Mouse (Mus musculus): ENCODE data around the gene 0610009B22Rik. TPM values are rescaled to one million over a fixed set of nuclear protein-coding genes. Genes with fewer than 3 reads are reported as not detected.
"Not testable (repeated sequence)": the region's sequence is repeated elsewhere in the genome, so short reads cannot be mapped to it uniquely, and the experiment has no call there.

The 0610009B22Rik gene
- polyA plus RNA-seq, 1 experiment from 2014 or later, result 107 TPM

DNA sequence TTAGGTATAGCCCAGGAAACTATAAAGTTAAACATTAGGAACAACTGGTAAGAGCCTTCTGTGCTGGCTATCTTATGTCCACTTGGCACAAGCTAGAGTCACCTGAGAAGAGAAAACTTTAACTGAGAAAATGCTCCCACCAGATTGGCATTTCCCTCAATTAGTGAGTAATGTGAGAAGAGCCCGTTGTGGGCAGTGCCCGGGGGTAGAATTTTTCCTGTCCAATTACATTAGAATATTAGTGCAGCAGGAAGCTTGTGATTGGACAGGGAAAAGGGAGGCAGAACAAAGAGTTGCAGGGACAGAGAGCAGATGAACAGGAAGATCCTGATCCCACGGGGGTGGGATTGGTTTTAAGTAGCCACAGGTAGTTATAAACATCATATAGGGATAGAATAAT is 14.2 kb upstream of the 0610009B22Rik start:
- peaks cover 14% of the 10 kb centered on the region for H3K36me3 ChIP-seq (replicated peaks; ENCODE audit: control insufficient read depth, insufficient read depth, low read depth, low read length)
- no peaks in the 10 kb centered on the region for H3K27me3 ChIP-seq (ENCODE audit: control insufficient read depth, insufficient read depth, low read length)
- ATAC-seq (replicated peaks; ENCODE audit: insufficient number of reproducible peaks, low FRiP score, low TSS enrichment, low read depth), result no peak
- H3K9me3 ChIP-seq (replicated peaks; ENCODE audit: control insufficient read depth, low read length), result no peaks in the 10 kb centered on the region
- H3K4me2 ChIP-seq (ENCODE audit: low read depth, low read length), result no peak overlapping the region
- no peak overlapping the region for H3K9ac ChIP-seq (replicated peaks; ENCODE audit: low read length)
- DNase-seq (ENCODE audit: low spot score), result peak; percentile 35
- H3K4me1 ChIP-seq (ENCODE audit: control insufficient read depth, insufficient read depth, low read length), result no peaks in the 10 kb centered on the region; the same call in 1 of the 2 replicates
- H3K27ac ChIP-seq (replicated peaks; ENCODE audit: low read depth, low read length), result no peak overlapping the region
- no peak overlapping the region for H3K4me3 ChIP-seq (ENCODE audit: low read depth, low read length)
- WGBS, result 46% methylated on average over 3 of the region's 3 CpGs

- peaks cover 9% of the 10 kb centered on the region for H3K36me3 ChIP-seq (replicated peaks; ENCODE audit: control insufficient read depth, insufficient read depth, low read depth, low read length)
- no peak overlapping the region for H3K27ac ChIP-seq (replicated peaks; ENCODE audit: low read depth, low read length)
- no peak overlapping the region for H3K4me2 ChIP-seq (ENCODE audit: low read depth, low read length)
- H3K9ac ChIP-seq (replicated peaks; ENCODE audit: low read length), result no peak overlapping the region
- no peak for DNase-seq (ENCODE audit: low spot score)
- WGBS, result 90% methylated on average over 3 of the region's 3 CpGs
- H3K9me3 ChIP-seq (replicated peaks; ENCODE audit: control insufficient read depth, low read length), result no peaks in the 10 kb centered on the region
- H3K4me3 ChIP-seq (ENCODE audit: low read depth, low read length), result no peak overlapping the region
- no peaks in the 10 kb centered on the region for H3K27me3 ChIP-seq (ENCODE audit: control insufficient read depth, insufficient read depth, low read length)
- ATAC-seq (replicated peaks; ENCODE audit: insufficient number of reproducible peaks, low FRiP score, low TSS enrichment, low read depth), result no peak
- H3K4me1 ChIP-seq (ENCODE audit: control insufficient read depth, insufficient read depth, low read length), result no peaks in the 10 kb centered on the region
Measured at GRCm38 (mm10) chr11:51694984-51695383, 6.3 kb upstream of the 0610009B22Rik start.

DNA sequence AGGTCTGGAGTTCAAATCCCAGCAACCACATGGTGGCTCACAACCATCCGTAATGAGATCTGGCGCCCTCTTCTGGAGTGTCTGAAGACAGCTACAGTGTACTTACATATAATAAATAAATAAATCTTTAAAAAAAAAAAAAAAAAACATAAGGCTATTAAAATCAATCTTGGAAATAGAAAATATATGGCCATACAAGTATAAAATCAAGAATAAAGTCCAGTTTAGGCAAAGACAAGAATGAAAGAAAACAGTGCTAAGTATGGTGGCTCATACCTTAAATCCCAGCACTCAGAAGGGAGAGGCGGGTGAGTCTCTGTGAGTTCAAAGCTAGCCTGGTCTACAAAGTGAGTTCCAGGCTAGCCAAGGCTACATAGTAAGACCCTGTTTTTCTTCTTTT is 1.9 kb upstream of the 0610009B22Rik start:
- H3K4me3 ChIP-seq (ENCODE audit: low read depth, low read length); H3K9ac ChIP-seq (replicated peaks; ENCODE audit: low read length); H3K4me1 ChIP-seq (ENCODE audit: control insufficient read depth, insufficient read depth, low read length); H3K27me3 ChIP-seq (ENCODE audit: control insufficient read depth, insufficient read depth, low read length); H3K4me2 ChIP-seq (ENCODE audit: low read depth, low read length); ATAC-seq (replicated peaks; ENCODE audit: insufficient number of reproducible peaks, low FRiP score, low TSS enrichment, low read depth); DNase-seq (ENCODE audit: low spot score); H3K9me3 ChIP-seq (replicated peaks; ENCODE audit: control insufficient read depth, low read length); H3K27ac ChIP-seq (replicated peaks; ENCODE audit: low read depth, low read length); H3K36me3 ChIP-seq (replicated peaks; ENCODE audit: control insufficient read depth, insufficient read depth, low read depth, low read length): not testable (repeated sequence)
- WGBS, result 100% methylated on average over 1 of the region's 3 CpGs

- no peaks in the 10 kb centered on the region for H3K4me1 ChIP-seq (ENCODE audit: control insufficient read depth, insufficient read depth, low read length)
- ATAC-seq (replicated peaks; ENCODE audit: insufficient number of reproducible peaks, low FRiP score, low TSS enrichment, low read depth) (no peak), DNase-seq (ENCODE audit: low spot score) (no peak)
- peaks cover 2% of the 10 kb centered on the region; the same call in 1 of the 2 replicates for H3K36me3 ChIP-seq (replicated peaks; ENCODE audit: control insufficient read depth, insufficient read depth, low read depth, low read length)
- no peak overlapping the region for H3K27ac ChIP-seq (replicated peaks; ENCODE audit: low read depth, low read length)
- no peaks in the 10 kb centered on the region for H3K9me3 ChIP-seq (replicated peaks; ENCODE audit: control insufficient read depth, low read length)
- H3K27me3 ChIP-seq (ENCODE audit: control insufficient read depth, insufficient read depth, low read length), result no peaks in the 10 kb centered on the region
- H3K9ac ChIP-seq (replicated peaks; ENCODE audit: low read length), result peak overlapping the region; percentile 93
- peak overlapping the region; percentile 46 for H3K4me3 ChIP-seq (ENCODE audit: low read depth, low read length)
- 28% methylated on average over 6 of the region's 6 CpGs for WGBS
- H3K4me2 ChIP-seq (ENCODE audit: low read depth, low read length), result peak overlapping the region; percentile 32
Measured at GRCm38 (mm10) chr11:51689343-51689742, 669 bp upstream of the 0610009B22Rik start.

DNA sequence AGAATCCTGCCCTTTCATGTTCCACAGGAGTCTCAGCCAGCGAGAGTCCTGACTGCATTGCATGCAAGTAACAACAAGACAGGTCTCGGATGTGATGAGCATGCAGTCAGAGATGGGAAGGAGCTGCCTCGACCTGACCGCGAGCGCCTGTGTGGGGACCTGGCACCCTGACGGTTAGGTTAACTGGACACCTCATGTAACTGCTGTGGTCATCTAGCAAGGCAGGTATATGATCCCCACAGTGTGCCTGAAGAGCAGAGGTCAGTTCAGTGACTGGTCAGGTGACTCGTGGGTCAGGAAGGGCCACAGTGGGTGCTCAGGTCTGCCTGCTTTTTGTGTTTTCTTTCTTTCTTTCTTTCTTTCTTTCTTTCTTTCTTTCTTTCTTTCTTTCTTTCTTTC is 6.7 kb downstream of the 0610009B22Rik start:
- H3K36me3 ChIP-seq (replicated peaks; ENCODE audit: control insufficient read depth, insufficient read depth, low read depth, low read length), result 0 out of 2 replicates have a peak, but pooled peaks cover 2% of the 10 kb centered on the region
- DNase-seq (ENCODE audit: low spot score) (no peak), ATAC-seq (replicated peaks; ENCODE audit: insufficient number of reproducible peaks, low FRiP score, low TSS enrichment, low read depth) (no peak)
- H3K9ac ChIP-seq (replicated peaks; ENCODE audit: low read length), result no peak overlapping the region
- H3K4me3 ChIP-seq (ENCODE audit: low read depth, low read length), result no peak overlapping the region
- 47% methylated on average over 8 of the region's 8 CpGs for WGBS
- no peaks in the 10 kb centered on the region for H3K27me3 ChIP-seq (ENCODE audit: control insufficient read depth, insufficient read depth, low read length)
- no peak overlapping the region for H3K4me2 ChIP-seq (ENCODE audit: low read depth, low read length)
- no peaks in the 10 kb centered on the region for H3K9me3 ChIP-seq (replicated peaks; ENCODE audit: control insufficient read depth, low read length)
- H3K4me1 ChIP-seq (ENCODE audit: control insufficient read depth, insufficient read depth, low read length), result no peaks in the 10 kb centered on the region
- no peak overlapping the region for H3K27ac ChIP-seq (replicated peaks; ENCODE audit: low read depth, low read length)

DNA sequence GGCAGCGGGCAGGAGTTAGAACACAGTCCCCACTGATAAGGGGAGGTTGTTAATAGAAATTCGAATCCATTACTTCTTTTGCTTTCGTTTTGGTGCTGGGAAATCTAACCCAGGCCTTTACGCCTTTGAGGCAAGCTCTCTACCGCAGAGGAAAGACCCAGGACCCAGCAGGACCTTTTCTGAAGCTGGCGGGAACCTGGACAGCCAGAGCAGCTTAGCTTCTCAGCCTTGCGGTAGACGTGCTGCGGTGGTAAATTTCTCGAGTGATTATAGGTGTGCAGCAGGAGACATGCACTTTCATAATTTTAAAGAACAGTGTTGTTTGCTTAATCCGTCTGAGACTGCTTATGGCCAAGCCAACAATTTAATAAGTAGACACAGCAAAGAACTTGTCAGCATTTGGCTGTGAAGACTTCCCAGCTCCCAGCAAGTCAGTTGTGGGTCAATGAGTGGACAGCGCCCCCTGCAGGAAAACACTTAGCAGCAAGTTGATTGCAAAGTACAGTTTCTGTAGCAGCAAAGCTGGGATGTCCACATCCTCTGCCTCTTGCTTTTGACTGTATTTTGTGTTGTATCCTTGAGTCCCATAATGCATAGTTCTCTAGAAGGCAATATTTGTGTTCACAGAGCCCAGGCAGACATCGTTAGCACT is 7.2 kb downstream of the 0610009B22Rik start:
- H3K9ac ChIP-seq (replicated peaks; ENCODE audit: low read length), result no peak overlapping the region
- H3K27ac ChIP-seq (replicated peaks; ENCODE audit: low read depth, low read length), result no peak overlapping the region
- 0 out of 2 replicates have a peak, but pooled peaks cover 2% of the 10 kb centered on the region for H3K36me3 ChIP-seq (replicated peaks; ENCODE audit: control insufficient read depth, insufficient read depth, low read depth, low read length)
- H3K4me1 ChIP-seq (ENCODE audit: control insufficient read depth, insufficient read depth, low read length), result no peaks in the 10 kb centered on the region
- H3K4me2 ChIP-seq (ENCODE audit: low read depth, low read length), result no peak overlapping the region
- WGBS, result 36% methylated on average over 13 of the region's 13 CpGs
- no peak for ATAC-seq (replicated peaks; ENCODE audit: insufficient number of reproducible peaks, low FRiP score, low TSS enrichment, low read depth)
- no peaks in the 10 kb centered on the region for H3K27me3 ChIP-seq (ENCODE audit: control insufficient read depth, insufficient read depth, low read length)
- peak; percentile 90 for DNase-seq (ENCODE audit: low spot score)
- H3K9me3 ChIP-seq (replicated peaks; ENCODE audit: control insufficient read depth, low read length), result no peaks in the 10 kb centered on the region
- H3K4me3 ChIP-seq (ENCODE audit: low read depth, low read length), result no peak overlapping the region

GRCm38 (mm10) chr11:51679466-51679865 is 9.2 kb downstream of the 0610009B22Rik start:
- Histone ChIP-seq H3K9ac (replicated peaks; ENCODE audit: low read length) (no peak overlapping the region), H3K36me3 (replicated peaks; ENCODE audit: control insufficient read depth, insufficient read depth, low read depth, low read length) (no peaks in the 10 kb centered on the region), H3K4me3 (ENCODE audit: low read depth, low read length) (no peak overlapping the region), H3K4me2 (ENCODE audit: low read depth, low read length) (no peak overlapping the region), H3K4me1 (ENCODE audit: control insufficient read depth, insufficient read depth, low read length) (no peaks in the 10 kb centered on the region), H3K27me3 (ENCODE audit: control insufficient read depth, insufficient read depth, low read length) (no peaks in the 10 kb centered on the region), H3K9me3 (replicated peaks; ENCODE audit: control insufficient read depth, low read length) (no peaks in the 10 kb centered on the region), H3K27ac (replicated peaks; ENCODE audit: low read depth, low read length) (no peak overlapping the region)
- ATAC-seq (replicated peaks; ENCODE audit: insufficient number of reproducible peaks, low FRiP score, low TSS enrichment, low read depth) (no peak), DNase-seq (ENCODE audit: low spot score) (no peak)
- 83% methylated on average over 3 of the region's 3 CpGs for WGBS

- Histone ChIP-seq H3K9ac (replicated peaks; ENCODE audit: low read length) (no peak overlapping the region), H3K4me1 (ENCODE audit: control insufficient read depth, insufficient read depth, low read length) (no peaks in the 10 kb centered on the region), H3K9me3 (replicated peaks; ENCODE audit: control insufficient read depth, low read length) (no peaks in the 10 kb centered on the region), H3K36me3 (replicated peaks; ENCODE audit: control insufficient read depth, insufficient read depth, low read depth, low read length) (no peaks in the 10 kb centered on the region), H3K4me3 (ENCODE audit: low read depth, low read length) (no peak overlapping the region), H3K27me3 (ENCODE audit: control insufficient read depth, insufficient read depth, low read length) (no peaks in the 10 kb centered on the region), H3K27ac (replicated peaks; ENCODE audit: low read depth, low read length) (no peak overlapping the region), H3K4me2 (ENCODE audit: low read depth, low read length) (no peak overlapping the region)
- WGBS, result 74% methylated on average over 6 of the region's 6 CpGs
- DNase-seq (ENCODE audit: low spot score) (no peak), ATAC-seq (replicated peaks; ENCODE audit: insufficient number of reproducible peaks, low FRiP score, low TSS enrichment, low read depth) (no peak)
Measured at GRCm38 (mm10) chr11:51677737-51678418, 10.8 kb downstream of the 0610009B22Rik start.

Data from embryonic facial prominence, embryonic 11.5 days (tissue).